ENCODE assay signal across 9 mouse cellular contexts in genomic region chr1:118776594-118777441, GRCm38 (mm10).
DNase-seq lines count a peak whose midpoint lies in the region; ATAC-seq lines count a peak whose summit lies in the region.
"Had no signal": no experiment of that assay in that cellular context is flagged by ENCODE, and none has a peak within 500 bp of the region (broad histone marks: within the 10 kb centered on the region; RNA-seq: fewer than 3 reads in every experiment).

No protein-coding gene starts in this region.

- H3K27ac ChIP-seq in embryonic facial prominence, embryonic 11.5 days (replicated peaks; ENCODE audit: low read depth, low read length), result no peak overlapping the region
- no peak overlapping the region for H3K27ac ChIP-seq in intestine, embryonic 16.5 days (ENCODE audit: low read length)
- H3K27ac ChIP-seq: embryonic facial prominence, embryonic 13.5 days had no signal

- no peak overlapping the region for H3K4me3 ChIP-seq in embryonic facial prominence, embryonic 11.5 days (ENCODE audit: low read depth, low read length)
- no peak overlapping the region for H3K4me3 ChIP-seq in intestine, embryonic 16.5 days (ENCODE audit: low read length)
- H3K4me3 ChIP-seq: embryonic facial prominence, embryonic 13.5 days had no signal

- 36% methylated on average over 10 of the region's 10 CpGs for WGBS in embryonic facial prominence, embryonic 11.5 days
- 38% methylated on average over 10 of the region's 10 CpGs for WGBS in intestine, embryonic 16.5 days

- H3K9me3 ChIP-seq in embryonic facial prominence, embryonic 11.5 days (replicated peaks; ENCODE audit: control insufficient read depth, low read length), result no peaks in the 10 kb centered on the region
- no peaks in the 10 kb centered on the region for H3K9me3 ChIP-seq in intestine, embryonic 16.5 days (ENCODE audit: control insufficient read depth, low read length)
- H3K9me3 ChIP-seq: embryonic facial prominence, embryonic 13.5 days had no signal

- H3K36me3 ChIP-seq in embryonic facial prominence, embryonic 11.5 days (replicated peaks; ENCODE audit: control insufficient read depth, insufficient read depth, low read depth, low read length), result no peaks in the 10 kb centered on the region
- H3K36me3 ChIP-seq in intestine, embryonic 16.5 days (ENCODE audit: control insufficient read depth, insufficient read depth, low read length), result no peaks in the 10 kb centered on the region
- H3K36me3 ChIP-seq: embryonic facial prominence, embryonic 13.5 days had no signal

- ATAC-seq in embryonic facial prominence, embryonic 11.5 days (replicated peaks; ENCODE audit: insufficient number of reproducible peaks, low FRiP score, low TSS enrichment, low read depth), result peak; percentile 69; the same call in 1 of the 2 replicates
- peak; percentile 23; the same call in 1 of the 2 replicates for ATAC-seq in intestine, embryonic 16.5 days
- no peak for ATAC-seq in granulocyte monocyte progenitor cell, adult 5-6 weeks (replicated peaks; ENCODE audit: poor library complexity, severe bottlenecking)
- no peak for ATAC-seq in activated CD4-positive, CD25-positive, alpha-beta regulatory T cell, adult 4 months

- no peaks in the 10 kb centered on the region for H3K27me3 ChIP-seq in embryonic facial prominence, embryonic 11.5 days (ENCODE audit: control insufficient read depth, insufficient read depth, low read length)
- H3K27me3 ChIP-seq in intestine, embryonic 16.5 days (replicated peaks; ENCODE audit: control insufficient read depth, insufficient read depth, low read length), result no peaks in the 10 kb centered on the region

- no peak overlapping the region for H3K9ac ChIP-seq in embryonic facial prominence, embryonic 11.5 days (replicated peaks; ENCODE audit: low read length)
- H3K9ac ChIP-seq in intestine, embryonic 16.5 days (ENCODE audit: low read depth, low read length), result no peak overlapping the region
- H3K9ac ChIP-seq: embryonic facial prominence, embryonic 13.5 days had no signal

- no peak overlapping the region for H3K4me2 ChIP-seq in embryonic facial prominence, embryonic 11.5 days (ENCODE audit: low read depth, low read length)
- no peak overlapping the region for H3K4me2 ChIP-seq in intestine, embryonic 16.5 days (ENCODE audit: low read depth, low read length)
- H3K4me2 ChIP-seq: embryonic facial prominence, embryonic 13.5 days had no signal

- H3K4me1 ChIP-seq in embryonic facial prominence, embryonic 11.5 days (ENCODE audit: control insufficient read depth, insufficient read depth, low read length), result no peaks in the 10 kb centered on the region
- no peaks in the 10 kb centered on the region for H3K4me1 ChIP-seq in intestine, embryonic 16.5 days (ENCODE audit: control insufficient read depth, insufficient read depth, low read length)

- DNase-seq in right cerebral cortex, postnatal 4 days, result peak; percentile 21
- no peak for DNase-seq in right cerebral cortex, adult 2 months (ENCODE audit: low spot score in 2 of 2)
- no peak for DNase-seq in embryonic facial prominence, embryonic 11.5 days (ENCODE audit: low spot score)
- DNase-seq in retina, postnatal 1 day, result peak; percentile 63
- no peak for DNase-seq in c-Kit-positive CD71-positive TER-119-positive erythroid progenitor cells, embryonic 14.5 days (ENCODE audit: low spot score)

Comparison
In these comparisons a context has a peak if more than half of its experiments do, and no peak if none do; other contexts are left out.
1. DNase-seq: peak in right cerebral cortex, postnatal 4 days (single experiment) and retina, postnatal 1 day (single experiment); none in right cerebral cortex, adult 2 months (0 of 2), embryonic facial prominence, embryonic 11.5 days (single experiment) and c-Kit-positive CD71-positive TER-119-positive erythroid progenitor cells, embryonic 14.5 days (single experiment).
2. ATAC-seq: peak in embryonic facial prominence, embryonic 11.5 days (single experiment) and intestine, embryonic 16.5 days (single experiment); none in granulocyte monocyte progenitor cell, adult 5-6 weeks (single experiment) and activated CD4-positive, CD25-positive, alpha-beta regulatory T cell, adult 4 months (single experiment).